Mouse (Mus musculus) G1E (cell line): ENCODE data around the gene Btbd9.

Experiments used
- CTCF ChIP-seq: IDR thresholded peaks from 2 replicates; pipeline ENCODE4 v1.5.1; 2012; ENCODE audit warnings: low read depth, low read length, inconsistent platforms, mixed read lengths
- GATA1 ChIP-seq: IDR thresholded peaks from 2 replicates; pipeline ENCODE4 v1.6.1; 2012; ENCODE audit warnings: borderline replicate concordance, low read length, inconsistent platforms, mixed read lengths
- POLR2AphosphoS5 ChIP-seq: IDR thresholded peaks from 2 replicates; pipeline ENCODE4 v1.6.1; 2012; ENCODE audit warnings: low read depth, low read length, inconsistent platforms; ENCODE audit not compliant: insufficient replicate concordance

- TF ChIP-seq CTCF (no peak), GATA1 (no peak), POLR2AphosphoS5 (no peak)
Observed at GRCm38 (mm10) chr17:30187154-30187553, 389.1 kb downstream of the Btbd9 start.
